Mouse (Mus musculus) liver, adult 2 months (tissue): ENCODE measurements around the gene Cryzl1.

Experiments used
- CTCF ChIP-seq: fragments of 200-500 bp; IDR thresholded peaks from 2 replicates; pipeline ENCODE4 v1.5.1; 2011; ENCODE audit warnings: low read depth, low read length, control low read depth
- POLR2A ChIP-seq: fragments of 200-500 bp; IDR thresholded peaks from 2 replicates; pipeline ENCODE4 v1.6.1; 2011; ENCODE audit warnings: low read length, control low read depth; ENCODE audit not compliant: insufficient read depth; ENCODE audit errors: extremely low read depth

DNA sequence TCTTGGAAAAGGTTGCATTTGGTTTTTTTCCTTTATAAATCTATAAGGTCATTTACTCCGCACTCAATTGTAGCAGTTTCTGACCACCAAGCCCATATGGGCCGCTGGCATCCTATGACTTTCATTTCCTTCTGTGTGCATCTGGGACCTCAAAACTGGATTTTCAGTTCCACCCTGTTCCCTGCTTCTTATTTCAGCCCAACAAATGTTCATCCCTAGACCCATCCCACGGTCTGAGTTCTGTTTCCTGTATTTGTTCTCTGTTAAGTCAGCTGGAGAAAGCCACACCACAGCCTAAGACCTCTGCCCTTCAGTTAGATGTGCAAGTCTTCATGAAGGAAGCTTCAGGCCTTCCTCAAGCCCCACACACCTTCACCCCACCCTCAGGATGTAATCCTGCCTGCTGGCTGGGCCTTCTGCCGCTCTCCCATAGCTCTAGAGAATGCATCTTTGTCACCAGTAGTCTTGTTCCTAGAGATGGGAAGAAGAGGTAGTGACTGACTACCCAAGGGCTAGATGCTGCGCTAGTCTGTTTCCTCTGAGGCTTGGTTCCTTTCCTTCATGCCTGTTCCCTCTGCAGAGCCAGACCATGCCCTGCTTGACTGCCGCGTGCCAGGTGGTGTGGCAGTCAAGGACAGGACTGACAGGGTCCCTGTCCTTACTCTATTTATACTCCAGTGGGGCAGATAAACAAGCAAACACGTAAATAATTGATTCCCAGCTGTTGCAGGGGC, 11.6 kb upstream of the Cryzl1 start:
- TF ChIP-seq CTCF: no peak
- no peak for TF ChIP-seq POLR2A
